13 mouse cellular contexts compared by ENCODE assay signal in genomic region chr5:122057622-122058021, GRCm38 (mm10). TPM values are rescaled to one million over a fixed set of nuclear protein-coding genes. Genes with fewer than 3 reads are reported as not detected.
DNase-seq lines count a peak whose midpoint lies in the region; ATAC-seq and TF ChIP-seq lines count a peak whose summit lies in the region.
"Had no signal": no experiment of that assay in that cellular context is flagged by ENCODE, and none has a peak within 500 bp of the region (broad histone marks: within the 10 kb centered on the region; RNA-seq: fewer than 3 reads in every experiment).

No protein-coding gene starts in this region.

- H3K27me3 ChIP-seq in Patski = peaks cover 13% of the 10 kb centered on the region
- peaks cover 3% of the 10 kb centered on the region; the same call in 1 of the 2 replicates for H3K27me3 ChIP-seq in stomach, postnatal 0 days (ENCODE audit: control insufficient read depth, insufficient read depth, low read length)

- no peak for ATAC-seq in Patski
- ATAC-seq in stomach, postnatal 0 days (ENCODE audit: low FRiP score, low TSS enrichment) = no peak

- TF ChIP-seq CTCF in Patski (IDR thresholded peaks at IDR 0.05) = peak; percentile 70
- peak; percentile 65 for TF ChIP-seq CTCF in stomach, postnatal 0 days (IDR thresholded peaks at IDR 0.05; ENCODE audit: low read depth)

- in situ Hi-C loops in Patski (cut with MboI; ENCODE audit: low pct_unique_long_range_greater_than_20kb) = no loop called here

- peak; percentile 44 for DNase-seq in kidney, postnatal 10 days
- no peak for DNase-seq in kidney, adult 18-20 months
- DNase-seq in thymus, postnatal 25 days = peak; percentile 11
- no peak for DNase-seq in thymus, postnatal 0 days (ENCODE audit: low spot score)
- DNase-seq in Patski (ENCODE audit: low read depth, low spot score) = no peak
- no peak for DNase-seq in stomach, postnatal 0 days (ENCODE audit: low spot score)
- no peak for DNase-seq in ovary, postnatal 14 days (ENCODE audit: low spot score)
- no peak for DNase-seq in urinary bladder, adult 2 months (ENCODE audit: low spot score)
- DNase-seq: cerebellum, adult 8-10 months; heart, postnatal 4 days had no signal

- no peak overlapping the region for H3K4me2 ChIP-seq in stomach, postnatal 0 days (replicated peaks; ENCODE audit: low read depth)
- H3K4me2 ChIP-seq: embryonic facial prominence, embryonic 15.5 days; neural tube, embryonic 13.5 days had no signal

- no peaks in the 10 kb centered on the region for H3K36me3 ChIP-seq in stomach, postnatal 0 days (ENCODE audit: control insufficient read depth, insufficient read depth, low read length)
- H3K36me3 ChIP-seq: embryonic facial prominence, embryonic 15.5 days; neural tube, embryonic 13.5 days had no signal

- H3K9ac ChIP-seq in stomach, postnatal 0 days (ENCODE audit: low read length) = no peak overlapping the region
- H3K9ac ChIP-seq: embryonic facial prominence, embryonic 15.5 days; neural tube, embryonic 13.5 days had no signal

- H3K27ac ChIP-seq in stomach, postnatal 0 days (replicated peaks) = no peak overlapping the region
- H3K27ac ChIP-seq: embryonic facial prominence, embryonic 15.5 days; neural tube, embryonic 13.5 days had no signal

- 69% methylated on average over 6 of the region's 6 CpGs for WGBS in stomach, postnatal 0 days

- POLR2A ChIA-PET in Patski (lab: Charles Lee) = no interaction called here

- TF ChIP-seq EP300 in stomach, postnatal 0 days (optimal IDR thresholded peaks at IDR 0.05) = no peak

- no peaks in the 10 kb centered on the region for H3K9me3 ChIP-seq in stomach, postnatal 0 days (ENCODE audit: control insufficient read depth, low read length)
- H3K9me3 ChIP-seq: embryonic facial prominence, embryonic 15.5 days had no signal

- H3K4me1 ChIP-seq in stomach, postnatal 0 days (replicated peaks; ENCODE audit: control insufficient read depth, insufficient read depth) = no peaks in the 10 kb centered on the region

- CTCF ChIA-PET in Patski (lab: Charles Lee) = no interaction called here

- no peak overlapping the region for H3K4me3 ChIP-seq in stomach, postnatal 0 days (ENCODE audit: low read depth, low read length)
- H3K4me3 ChIP-seq: embryonic facial prominence, embryonic 15.5 days; megakaryocyte, embryonic 14.5 days; neural tube, embryonic 13.5 days had no signal

RNA-seq across cellular contexts. Expression of gene Cux2, which starts 7.7 kb away (rescaled TPM):
- 0.14 and 0.17 TPM in 2 replicates for polyA plus RNA-seq in thymus, postnatal 0 days (2015; fragmentation: Nextera tagmentation; extraction: Ambion mirVana)
- 1.6 TPM for polyA plus RNA-seq in Patski (2021)
- polyA plus RNA-seq in stomach, postnatal 0 days (2015; fragmentation: Nextera tagmentation; extraction: Ambion mirVana) = 1.2 and 1.5 TPM in 2 replicates
- polyA plus RNA-seq in urinary bladder, adult 2 months (2012; rRNA removed) = 4.7 and 5.1 TPM in 2 replicates

RNA-seq across cellular contexts. Expression of gene Myl2, which starts 43.1 kb away (rescaled TPM):
- 1.3 and 1.7 TPM in 2 replicates for polyA plus RNA-seq in thymus, postnatal 0 days (2015; fragmentation: Nextera tagmentation; extraction: Ambion mirVana)
- polyA plus RNA-seq in Patski (2021) = not detected
- 0.21 and 0.30 TPM in 2 replicates for polyA plus RNA-seq in stomach, postnatal 0 days (2015; fragmentation: Nextera tagmentation; extraction: Ambion mirVana)
- not detected in 2 replicates for polyA plus RNA-seq in urinary bladder, adult 2 months (2012; rRNA removed)

Comparison
In these comparisons a context has a peak if more than half of its experiments do, and no peak if none do; other contexts are left out.
1. DNase-seq: peak in kidney, postnatal 10 days (single experiment) and thymus, postnatal 25 days (single experiment); none in kidney, adult 18-20 months (single experiment), thymus, postnatal 0 days (single experiment), Patski (single experiment), stomach, postnatal 0 days (single experiment), ovary, postnatal 14 days (single experiment) and urinary bladder, adult 2 months (single experiment).